Mouse (Mus musculus) forebrain, embryonic 16.5 days (tissue): ENCODE data around the gene Ninj2. TPM values are rescaled to one million over a fixed set of nuclear protein-coding genes. Genes with fewer than 3 reads are reported as not detected.
A peak's percentile ranks its signal among the peaks of the same experiment; 100 is the strongest.
"Not testable (repeated sequence)": the region's sequence is repeated elsewhere in the genome, so short reads cannot be mapped to it uniquely, and the experiment has no call there.

Source experiments
- ATAC-seq: fragments of 200-750 bp; cut with Nextera tagmentation; 2 replicates; pipeline ENCODE4 v1.8.0; 2017; ENCODE audit warnings: mild to moderate bottlenecking, moderate library complexity
- H3K27ac ChIP-seq: fragments of 300-500 bp; sonication (generic); 2 replicates; pipeline ENCODE4 v1.5.1; 2014; ENCODE audit warnings: low read length, control low read depth
- H3K27me3 ChIP-seq: fragments of 300-500 bp; sonication (generic); replicated peaks from 2 replicates; pipeline ENCODE4 v1.6.1; 2014; ENCODE audit warnings: low read length; ENCODE audit not compliant: control insufficient read depth, insufficient read depth
- H3K36me3 ChIP-seq: fragments of 300-500 bp; sonication (generic); 2 replicates; pipeline ENCODE4 v1.6.1; 2014; ENCODE audit not compliant: control insufficient read depth, insufficient read depth
- H3K4me1 ChIP-seq: fragments of 300-500 bp; sonication (generic); replicated peaks from 2 replicates; pipeline ENCODE4 v1.6.1; 2014; ENCODE audit warnings: low read length; ENCODE audit not compliant: control insufficient read depth, insufficient read depth
- H3K4me2 ChIP-seq: fragments of 300-500 bp; sonication (generic); 2 replicates; pipeline ENCODE4 v1.6.1; 2014; ENCODE audit warnings: mild to moderate bottlenecking, low read length, control low read depth
- H3K4me3 ChIP-seq: fragments of 300-500 bp; sonication (generic); replicated peaks from 2 replicates; pipeline ENCODE4 v1.5.1; 2014; ENCODE audit warnings: mild to moderate bottlenecking, low read length, control low read depth
- H3K9ac ChIP-seq: fragments of 300-500 bp; sonication (generic); replicated peaks from 2 replicates; pipeline ENCODE4 v1.6.1; 2014; ENCODE audit warnings: low read depth, low read length, control low read depth
- H3K9me3 ChIP-seq: fragments of 300-500 bp; sonication (generic); 2 replicates; pipeline ENCODE4 v1.6.1; 2016; ENCODE audit warnings: low read length; ENCODE audit not compliant: control insufficient read depth
- WGBS: fragments of 180-500 bp; shearing (Covaris S2); extraction: QIAGEN DNeasy Blood & Tissue Kit; methylation state at CpG from one replicate; pipeline ENCODE4 v1.1.7; 2014; 5-methylcytosine and 5-hydroxymethylcytosine counted together
- polyA plus RNA-seq: library from polyadenylated mRNA; unstranded; fragments of >200 nt; fragmentation: Nextera tagmentation; extraction: Ambion mirVana; gene quantifications from 2 replicates; pipeline ENCODE4 v1.2.1, GENCODE M21; 2015

The Ninj2 gene
- polyA plus RNA-seq, 1 experiment from 2014 or later, result not detected

GRCm38 (mm10) chr6:120087041-120087440 lies 6.1 kb upstream of the Ninj2 start:
- not testable (repeated sequence) for H3K27me3 ChIP-seq, H3K4me3 ChIP-seq, H3K4me1 ChIP-seq, H3K9me3 ChIP-seq, H3K36me3 ChIP-seq, ATAC-seq, H3K4me2 ChIP-seq, H3K9ac ChIP-seq, H3K27ac ChIP-seq
- 95% methylated on average over 6 of the region's 8 CpGs for WGBS

- Histone ChIP-seq H3K27ac (no peak overlapping the region), H3K27me3 (no peaks in the 10 kb centered on the region), H3K4me2 (no peak overlapping the region), H3K9me3 (no peaks in the 10 kb centered on the region), H3K9ac (no peak overlapping the region), H3K4me3 (no peak overlapping the region), H3K4me1 (no peaks in the 10 kb centered on the region), H3K36me3 (no peaks in the 10 kb centered on the region)
- WGBS, result 73% methylated on average over 15 of the region's 15 CpGs
- no peak for ATAC-seq
These were observed 2.4 kb upstream of the Ninj2 start for GRCm38 (mm10) chr6:120090712-120091248.

GRCm38 (mm10) chr6:120091956-120092355 lies 1.2 kb upstream of the Ninj2 start:
- H3K9ac ChIP-seq, result no peak overlapping the region
- 69% methylated on average over 4 of the region's 4 CpGs for WGBS
- no peaks in the 10 kb centered on the region for H3K27me3 ChIP-seq
- ATAC-seq, result no peak
- no peak overlapping the region for H3K4me2 ChIP-seq
- no peaks in the 10 kb centered on the region for H3K9me3 ChIP-seq
- no peak overlapping the region for H3K4me3 ChIP-seq
- H3K4me1 ChIP-seq, result no peaks in the 10 kb centered on the region
- no peaks in the 10 kb centered on the region for H3K36me3 ChIP-seq
- H3K27ac ChIP-seq, result no peak overlapping the region

DNA sequence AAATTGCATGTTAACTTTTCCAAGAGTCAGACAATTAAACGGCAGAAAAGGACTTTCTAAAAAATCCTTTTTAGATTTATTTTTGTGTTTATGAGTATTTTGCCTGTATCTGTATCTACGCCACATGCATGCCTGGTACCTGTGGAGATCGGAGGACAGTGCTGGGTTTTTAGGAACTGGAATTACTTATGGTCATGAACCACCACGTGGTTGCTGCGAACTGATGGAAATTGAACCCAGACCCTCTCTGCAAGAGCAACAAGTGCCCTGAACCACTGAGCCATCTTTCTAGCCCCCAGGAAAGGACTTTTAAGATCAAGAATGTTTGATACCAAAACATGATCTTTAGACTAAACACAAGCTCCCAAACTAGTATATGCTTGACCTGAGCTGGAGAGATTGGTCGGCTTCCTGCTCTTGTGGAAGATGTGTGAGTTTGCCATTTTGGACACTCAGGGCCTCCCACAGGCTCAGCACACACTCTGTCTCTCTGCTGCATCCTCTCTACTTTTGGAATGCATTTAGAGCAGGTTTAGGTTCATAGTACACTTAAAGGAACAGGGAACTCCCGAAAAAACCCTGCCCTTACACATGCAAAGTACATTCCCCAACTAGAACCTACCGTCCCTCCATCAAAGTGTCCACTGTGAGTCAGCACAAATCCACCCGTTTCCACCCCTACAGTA lies 1.1 kb downstream of the Ninj2 start:
- Histone ChIP-seq H3K27me3 (no peaks in the 10 kb centered on the region), H3K9me3 (no peaks in the 10 kb centered on the region), H3K4me1 (no peaks in the 10 kb centered on the region), H3K4me2 (no peak overlapping the region), H3K9ac (no peak overlapping the region), H3K36me3 (no peaks in the 10 kb centered on the region), H3K27ac (no peak overlapping the region), H3K4me3 (no peak overlapping the region)
- WGBS, result 86% methylated on average over 9 of the region's 9 CpGs
- no peak for ATAC-seq

DNA sequence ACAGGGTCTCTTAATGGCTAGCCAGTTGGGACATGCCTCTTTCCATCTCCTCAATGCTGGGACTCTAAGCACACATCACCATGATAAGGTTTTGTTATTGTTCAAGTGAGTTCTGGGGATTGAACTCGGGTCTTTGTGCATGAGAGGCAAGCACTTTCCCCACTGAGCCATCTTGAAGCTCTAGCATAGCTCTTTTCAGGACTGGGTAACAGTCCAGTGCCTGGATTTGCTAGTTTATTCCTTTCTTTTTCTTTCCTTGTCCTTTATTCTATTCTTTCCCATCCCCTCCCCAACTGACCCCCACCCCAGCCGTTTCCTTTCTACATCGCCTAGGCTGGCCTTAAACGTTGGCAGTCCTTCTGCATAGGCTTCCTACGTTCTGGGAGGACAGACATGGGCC lies 1.9 kb downstream of the Ninj2 start:
- WGBS, result 89% methylated on average over 5 of the region's 5 CpGs
- no peak overlapping the region for H3K4me2 ChIP-seq
- no peak overlapping the region for H3K27ac ChIP-seq

GRCm38 (mm10) chr6:120095501-120095900 lies 2.4 kb downstream of the Ninj2 start:
- Histone ChIP-seq H3K4me1 (0 out of 2 replicates have a peak, but pooled peaks cover 2% of the 10 kb centered on the region), H3K9ac (no peak overlapping the region), H3K36me3 (no peaks in the 10 kb centered on the region), H3K27ac (no peak overlapping the region), H3K9me3 (no peaks in the 10 kb centered on the region), H3K4me3 (no peak overlapping the region), H3K27me3 (no peaks in the 10 kb centered on the region), H3K4me2 (no peak overlapping the region)
- ATAC-seq, result no peak
- 89% methylated on average over 1 of the region's 1 CpGs for WGBS

More for the DNA sequence above, 1.9 kb downstream of the Ninj2 start:
- Histone ChIP-seq H3K9me3 (no peaks in the 10 kb centered on the region), H3K4me1 (0 out of 2 replicates have a peak, but pooled peaks cover 2% of the 10 kb centered on the region), H3K36me3 (no peaks in the 10 kb centered on the region), H3K4me3 (no peak overlapping the region), H3K9ac (no peak overlapping the region), H3K27me3 (no peaks in the 10 kb centered on the region)
- no peak for ATAC-seq

GRCm38 (mm10) chr6:120099392-120099791 lies 6.2 kb downstream of the Ninj2 start:
- no peaks in the 10 kb centered on the region for H3K9me3 ChIP-seq
- H3K27me3 ChIP-seq, result no peaks in the 10 kb centered on the region
- H3K36me3 ChIP-seq, result no peaks in the 10 kb centered on the region
- WGBS, result 53% methylated on average over 5 of the region's 5 CpGs
- ATAC-seq, result 0 out of 2 replicates have a peak, but pooled peaks have one; percentile 33
- H3K4me1 ChIP-seq, result 0 out of 2 replicates have a peak, but pooled peaks cover 2% of the 10 kb centered on the region
- H3K27ac ChIP-seq, result no peak overlapping the region
- H3K9ac ChIP-seq, result no peak overlapping the region
- no peak overlapping the region for H3K4me2 ChIP-seq
- no peak overlapping the region for H3K4me3 ChIP-seq

- Histone ChIP-seq H3K9me3 (no peaks in the 10 kb centered on the region), H3K36me3 (no peaks in the 10 kb centered on the region), H3K9ac (no peak overlapping the region), H3K4me1 (0 out of 2 replicates have a peak, but pooled peaks cover 2% of the 10 kb centered on the region), H3K27me3 (no peaks in the 10 kb centered on the region), H3K4me3 (no peak overlapping the region), H3K27ac (no peak overlapping the region), H3K4me2 (no peak overlapping the region)
- 83% methylated on average over 12 of the region's 12 CpGs for WGBS
- ATAC-seq, result no peak
These were observed 8.1 kb downstream of the Ninj2 start for GRCm38 (mm10) chr6:120101221-120101620.

DNA sequence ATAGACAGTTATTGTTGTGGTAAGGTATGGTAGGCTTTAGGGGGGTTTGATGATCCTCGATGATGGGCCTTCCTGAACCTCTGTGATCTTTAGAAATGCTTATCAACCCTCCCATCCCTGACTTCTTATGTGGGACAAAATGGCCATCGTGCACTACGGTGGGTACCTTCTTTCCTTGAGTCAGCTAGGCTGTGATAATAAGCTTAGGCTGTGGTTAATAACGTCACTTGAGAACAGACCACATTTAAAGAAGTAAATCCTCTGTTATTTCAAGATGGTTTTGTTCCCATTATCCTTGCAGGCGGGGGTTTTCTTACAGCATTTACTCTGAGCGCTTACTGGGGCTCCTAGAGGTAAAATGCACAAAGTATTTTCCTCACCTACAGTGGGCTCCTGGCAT lies 8.8 kb downstream of the Ninj2 start:
- no peak overlapping the region for H3K27ac ChIP-seq
- 83% methylated on average over 6 of the region's 6 CpGs for WGBS
- H3K9ac ChIP-seq, result no peak overlapping the region
- H3K4me1 ChIP-seq, result 0 out of 2 replicates have a peak, but pooled peaks cover 2% of the 10 kb centered on the region
- H3K4me3 ChIP-seq, result no peak overlapping the region
- no peaks in the 10 kb centered on the region for H3K27me3 ChIP-seq
- no peak for ATAC-seq
- H3K4me2 ChIP-seq, result no peak overlapping the region
- H3K36me3 ChIP-seq, result no peaks in the 10 kb centered on the region
- no peaks in the 10 kb centered on the region for H3K9me3 ChIP-seq
